Mouse (Mus musculus) heart, embryonic 11.5 days (tissue): ENCODE measurements around the gene Cox6b1. TPM values are rescaled to one million over a fixed set of nuclear protein-coding genes. Genes with fewer than 3 reads are reported as not detected.

Experiments used
- ATAC-seq: fragments of 200-750 bp; cut with Nextera tagmentation; replicated peaks from 2 replicates; pipeline ENCODE4 v1.8.0; 2017; ENCODE audit warnings: moderate library complexity; ENCODE audit not compliant: insufficient number of reproducible peaks, low FRiP score, low TSS enrichment
- H3K27ac ChIP-seq: fragments of 300-500 bp; sonication (generic); 2 replicates; pipeline ENCODE4 v1.5.1; 2014; ENCODE audit warnings: mild to moderate bottlenecking, low read depth, low read length
- H3K27me3 ChIP-seq: fragments of 300-500 bp; sonication (generic); 2 replicates; pipeline ENCODE4 v1.6.1; 2014; ENCODE audit warnings: mild to moderate bottlenecking, low read length, mixed read lengths; ENCODE audit not compliant: control insufficient read depth, insufficient read depth
- H3K36me3 ChIP-seq: fragments of 300-500 bp; sonication (generic); 2 replicates; pipeline ENCODE4 v1.6.1; 2014; ENCODE audit warnings: mild to moderate bottlenecking, low read length, moderate library complexity, mixed read lengths; ENCODE audit not compliant: control insufficient read depth, insufficient read depth
- H3K4me1 ChIP-seq: fragments of 300-500 bp; sonication (generic); 2 replicates; pipeline ENCODE4 v1.6.1; 2014; ENCODE audit warnings: low read length; ENCODE audit not compliant: control insufficient read depth, insufficient read depth
- H3K4me2 ChIP-seq: fragments of 300-500 bp; sonication (generic); 2 replicates; pipeline ENCODE4 v1.6.1; 2014; ENCODE audit warnings: mild to moderate bottlenecking, moderate library complexity
- H3K4me3 ChIP-seq: fragments of 300-500 bp; sonication (generic); 2 replicates; pipeline ENCODE4 v1.5.1; 2014; ENCODE audit warnings: low read depth, low read length
- H3K9ac ChIP-seq: fragments of 300-500 bp; sonication (generic); 2 replicates; pipeline ENCODE4 v1.6.1; 2014; ENCODE audit warnings: mild to moderate bottlenecking, low read depth, low read length, moderate library complexity
- H3K9me3 ChIP-seq: fragments of 300-500 bp; sonication (generic); replicated peaks from 2 replicates; pipeline ENCODE4 v1.6.1; 2016; ENCODE audit warnings: low read length; ENCODE audit not compliant: control insufficient read depth
- WGBS: fragments of 180-500 bp; shearing (Covaris S2); extraction: QIAGEN DNeasy Blood & Tissue Kit; methylation state at CpG from one replicate; pipeline ENCODE4 v1.1.7; 2014; ENCODE audit not compliant: insufficient replicate concordance; 5-methylcytosine and 5-hydroxymethylcytosine counted together
- polyA plus RNA-seq: library from polyadenylated mRNA; unstranded; fragments of >200 nt; fragmentation: Nextera tagmentation; extraction: Ambion mirVana; gene quantifications from 2 replicates; pipeline ENCODE4 v1.2.1, GENCODE M21; 2014

Cox6b1 gene
- polyA plus RNA-seq, 1 experiment from 2014 or later, result 1,669 TPM

DNA sequence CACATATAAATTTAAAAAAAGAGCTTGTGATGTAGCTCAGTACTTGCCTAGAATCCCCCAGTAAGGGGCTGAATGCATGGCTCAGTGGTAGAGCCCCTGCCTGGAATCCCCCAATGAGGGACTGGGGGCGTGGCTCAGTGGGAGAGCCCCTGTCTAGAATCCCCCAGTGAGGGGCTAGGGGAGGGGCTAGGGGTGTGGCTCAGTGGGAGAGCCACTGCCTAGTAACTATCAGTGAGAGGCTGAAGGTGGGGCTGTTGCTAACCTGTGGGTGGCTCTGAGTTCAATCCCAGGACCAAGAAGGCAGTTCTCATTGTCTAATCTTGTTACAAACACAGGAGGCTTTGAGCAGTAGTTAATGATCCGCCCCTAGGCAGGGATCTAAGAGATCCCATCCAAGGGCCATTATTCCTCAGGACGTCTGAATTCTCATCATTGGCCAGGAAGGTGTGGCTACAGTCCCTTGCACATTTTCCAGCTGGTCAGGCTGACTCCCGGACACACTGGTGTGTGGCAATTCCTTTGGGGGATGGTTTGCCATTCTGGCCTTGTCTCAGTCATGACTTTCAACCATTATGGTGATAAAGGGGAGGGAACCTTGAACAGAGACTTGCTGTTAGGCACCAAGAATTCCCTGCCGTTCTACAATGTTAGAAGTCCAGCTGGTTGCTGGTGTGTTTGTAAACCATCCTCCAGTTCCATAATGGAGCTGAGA lies 10.7 kb downstream of the Cox6b1 start:
- no peak overlapping the region for H3K4me2 ChIP-seq
- H3K9ac ChIP-seq, result no peak overlapping the region
- peaks cover 34% of the 10 kb centered on the region for H3K36me3 ChIP-seq
- H3K27me3 ChIP-seq, result no peaks in the 10 kb centered on the region
- H3K9me3 ChIP-seq, result no peaks in the 10 kb centered on the region
- no peak for ATAC-seq
- H3K4me3 ChIP-seq, result no peak overlapping the region
- peaks cover 2% of the 10 kb centered on the region; the same call in 1 of the 2 replicates for H3K4me1 ChIP-seq
- H3K27ac ChIP-seq, result no peak overlapping the region
- WGBS, result 56% methylated on average over 5 of the region's 5 CpGs

DNA sequence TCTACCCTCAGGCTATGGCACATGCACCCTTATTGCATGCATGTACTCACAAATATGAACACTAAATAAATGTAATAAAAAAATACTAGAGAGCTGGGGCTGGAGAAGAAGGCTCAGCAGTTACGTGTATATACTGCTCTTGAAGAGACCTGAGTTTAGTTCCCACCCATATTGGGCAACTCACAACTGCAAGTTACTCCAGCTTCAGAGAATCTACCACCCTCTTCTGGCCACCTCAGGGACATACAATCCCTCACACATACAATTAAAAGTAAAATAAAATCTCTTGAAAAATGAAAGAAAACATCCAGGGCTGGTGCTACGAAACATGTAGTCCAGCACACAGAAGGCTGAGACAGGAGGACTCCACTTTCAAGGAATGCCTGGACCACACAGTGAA lies 11.5 kb downstream of the Cox6b1 start:
- peaks cover 33% of the 10 kb centered on the region for H3K36me3 ChIP-seq
- H3K4me3 ChIP-seq, result no peak overlapping the region
- WGBS, result 67% methylated on average over 2 of the region's 2 CpGs
- peaks cover 6% of the 10 kb centered on the region; the same call in 1 of the 2 replicates for H3K4me1 ChIP-seq
- H3K27me3 ChIP-seq, result no peaks in the 10 kb centered on the region
- H3K27ac ChIP-seq, result no peak overlapping the region
- ATAC-seq, result no peak
- H3K4me2 ChIP-seq, result no peak overlapping the region
- no peak overlapping the region for H3K9ac ChIP-seq
- H3K9me3 ChIP-seq, result no peaks in the 10 kb centered on the region

- 24% methylated on average over 14 of the region's 14 CpGs for WGBS
Measured at GRCm38 (mm10) chr7:30613529-30614112, 12.3 kb downstream of the Cox6b1 start.

GRCm38 (mm10) chr7:30612654-30613402 lies 13.1 kb downstream of the Cox6b1 start, which contains the start of gene Upk1a:
Gene Upk1a, minus strand, starts transcription at chr7:30612847.
- Histone ChIP-seq H3K9me3 (no peaks in the 10 kb centered on the region), H3K9ac (no peak within 1 kb of the TSS), H3K27me3 (0 out of 2 replicates have a peak, but pooled peaks cover 3% of the 10 kb centered on the region), H3K36me3 (peaks cover 18% of the 10 kb centered on the region), H3K27ac (no peak within 1 kb of the TSS), H3K4me2 (no peak within 1 kb of the TSS), H3K4me3 (no peak within 1 kb of the TSS), H3K4me1 (peaks cover 6% of the 10 kb centered on the region; the same call in 1 of the 2 replicates)
- 74% methylated on average over 8 of the region's 8 CpGs for WGBS
- ATAC-seq, result no peak

More at GRCm38 (mm10) chr7:30613529-30614112, 12.3 kb downstream of the Cox6b1 start:
- ATAC-seq, result no peak
- no peak overlapping the region for H3K9ac ChIP-seq
- H3K36me3 ChIP-seq, result peaks cover 26% of the 10 kb centered on the region
- H3K27me3 ChIP-seq, result 0 out of 2 replicates have a peak, but pooled peaks cover 3% of the 10 kb centered on the region
- peaks cover 6% of the 10 kb centered on the region; the same call in 1 of the 2 replicates for H3K4me1 ChIP-seq
- H3K27ac ChIP-seq, result no peak overlapping the region
- H3K4me2 ChIP-seq, result no peak overlapping the region
- no peaks in the 10 kb centered on the region for H3K9me3 ChIP-seq
- H3K4me3 ChIP-seq, result no peak overlapping the region

- Histone ChIP-seq H3K9ac (no peak overlapping the region), H3K9me3 (no peaks in the 10 kb centered on the region), H3K27ac (no peak overlapping the region), H3K36me3 (no peaks in the 10 kb centered on the region), H3K4me1 (peaks cover 6% of the 10 kb centered on the region; the same call in 1 of the 2 replicates), H3K4me3 (no peak overlapping the region), H3K27me3 (0 out of 2 replicates have a peak, but pooled peaks cover 3% of the 10 kb centered on the region), H3K4me2 (no peak overlapping the region)
- ATAC-seq, result no peak
- 29% methylated on average over 7 of the region's 7 CpGs for WGBS
Measured at GRCm38 (mm10) chr7:30610043-30610442, 15.9 kb downstream of the Cox6b1 start.

- ATAC-seq, result no peak
- 51% methylated on average over 16 of the region's 16 CpGs for WGBS
- Histone ChIP-seq H3K27ac (no peak overlapping the region), H3K36me3 (no peaks in the 10 kb centered on the region), H3K9ac (no peak overlapping the region), H3K27me3 (0 out of 2 replicates have a peak, but pooled peaks cover 3% of the 10 kb centered on the region), H3K4me1 (peaks cover 6% of the 10 kb centered on the region; the same call in 1 of the 2 replicates), H3K4me2 (no peak overlapping the region), H3K4me3 (no peak overlapping the region), H3K9me3 (no peaks in the 10 kb centered on the region)
Measured at GRCm38 (mm10) chr7:30608476-30608875, 17.5 kb downstream of the Cox6b1 start.

GRCm38 (mm10) chr7:30607706-30608309 lies 18.1 kb downstream of the Cox6b1 start:
- H3K27me3 ChIP-seq, result 0 out of 2 replicates have a peak, but pooled peaks cover 3% of the 10 kb centered on the region
- no peaks in the 10 kb centered on the region for H3K36me3 ChIP-seq
- ATAC-seq, result no peak
- no peak overlapping the region for H3K4me2 ChIP-seq
- no peak overlapping the region for H3K9ac ChIP-seq
- no peak overlapping the region for H3K27ac ChIP-seq
- H3K4me3 ChIP-seq, result no peak overlapping the region
- 21% methylated on average over 8 of the region's 8 CpGs for WGBS
- H3K9me3 ChIP-seq, result no peaks in the 10 kb centered on the region
- peaks cover 6% of the 10 kb centered on the region; the same call in 1 of the 2 replicates for H3K4me1 ChIP-seq

GRCm38 (mm10) chr7:30604944-30605343 lies 21.0 kb downstream of the Cox6b1 start:
- Histone ChIP-seq H3K9me3 (no peaks in the 10 kb centered on the region), H3K4me1 (peaks cover 2% of the 10 kb centered on the region; the same call in 1 of the 2 replicates), H3K27me3 (0 out of 2 replicates have a peak, but pooled peaks cover 3% of the 10 kb centered on the region), H3K4me2 (no peak overlapping the region), H3K27ac (no peak overlapping the region), H3K36me3 (no peaks in the 10 kb centered on the region), H3K4me3 (no peak overlapping the region), H3K9ac (no peak overlapping the region)
- WGBS, result 76% methylated on average over 8 of the region's 8 CpGs
- no peak for ATAC-seq
